Mouse (Mus musculus) neutrophil, adult 65 days (primary cell): Measurements from ENCODE around the gene 4430402I18Rik. TPM values are rescaled to one million over a fixed set of nuclear protein-coding genes. Genes with fewer than 3 reads are reported as not detected.

Experiments
- total RNA-seq: library from RNA; stranded (reverse); gene quantifications from 2 replicates; pipeline ENCODE4 v1.2.4, GENCODE M21; 2023

The 4430402I18Rik gene
- total RNA-seq: not detected in 2 replicates

DNA sequence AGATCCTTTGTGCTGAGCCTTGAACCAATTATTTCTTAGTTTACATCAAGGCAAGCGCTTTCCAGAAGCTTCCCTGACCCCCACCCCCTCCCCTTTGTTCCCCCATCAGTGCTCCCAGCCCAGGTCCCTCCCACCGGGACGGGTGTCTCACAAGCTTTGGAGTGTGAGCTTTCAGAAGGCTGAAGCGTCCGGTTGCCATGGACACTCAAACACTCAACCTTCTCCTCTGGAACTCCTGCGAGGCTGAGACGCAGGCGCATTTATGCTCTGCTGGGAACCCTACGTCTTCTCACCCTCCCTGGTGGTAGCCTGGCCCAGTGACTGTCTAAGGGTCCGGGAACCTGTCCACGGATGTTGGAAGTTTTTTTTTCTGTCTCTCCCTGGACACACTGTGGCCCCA is at the start of gene 4430402I18Rik:
Gene 4430402I18Rik (minus strand): TSS at position 149 of the 400 bp plus-strand sequence.

DNA sequence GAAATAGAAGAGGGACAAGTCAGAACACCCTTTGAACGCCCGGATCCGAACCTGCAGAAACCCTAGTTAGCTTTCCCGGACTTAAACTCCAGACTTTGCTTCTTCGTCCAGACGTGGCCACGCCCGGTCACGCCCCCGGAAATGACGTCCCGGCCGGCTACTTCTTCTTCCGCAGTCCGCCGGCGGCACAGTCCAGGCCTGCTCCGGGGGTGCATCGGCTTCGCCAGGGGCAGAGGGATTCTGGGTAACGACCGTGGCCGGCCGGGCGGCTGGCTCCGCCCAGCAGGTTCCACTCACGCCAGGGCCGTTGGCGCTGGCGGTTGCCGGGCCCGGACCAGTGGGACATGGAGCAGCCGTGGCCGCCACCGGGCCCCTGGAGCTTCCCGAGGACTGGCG is 22.6 kb upstream of the 4430402I18Rik start, which contains the start of gene Cdc37l1:
Gene Cdc37l1 (plus strand): TSS at position 159 of the 396 bp plus-strand sequence.

DNA sequence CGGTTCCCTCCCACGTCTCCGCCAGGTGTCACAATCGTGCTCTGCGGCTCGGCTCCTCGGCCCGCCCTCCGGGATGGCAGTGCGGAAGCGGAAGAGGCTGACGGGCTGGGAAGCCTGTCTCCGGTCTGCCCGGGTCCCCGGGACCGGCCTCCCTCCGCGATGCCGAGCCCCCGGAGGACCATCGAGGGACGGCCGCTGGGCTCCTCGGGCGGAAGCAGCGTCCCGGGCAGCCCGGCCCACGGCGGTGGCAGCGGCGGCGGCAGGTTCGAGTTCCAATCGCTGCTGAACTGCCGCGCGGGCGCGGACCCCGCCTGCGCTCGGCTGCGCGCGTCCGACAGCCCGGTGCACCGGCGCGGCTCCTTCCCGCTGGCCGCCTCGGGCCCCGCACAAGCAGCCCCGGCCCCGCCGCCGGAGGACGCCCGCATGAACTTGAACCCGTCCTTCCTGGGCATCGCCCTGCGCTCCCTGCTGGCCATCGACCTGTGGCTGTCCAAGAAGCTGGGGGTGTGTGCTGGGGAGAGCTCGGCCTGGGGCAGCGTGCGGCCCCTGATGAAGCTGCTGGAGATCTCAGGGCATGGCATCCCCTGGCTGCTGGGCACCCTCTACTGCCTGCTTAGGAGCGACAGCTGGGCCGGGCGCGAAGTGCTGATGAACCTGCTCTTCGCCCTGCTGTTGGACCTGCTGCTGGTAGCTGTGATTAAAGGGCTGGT is 3.6 kb downstream of the 4430402I18Rik start, which contains the start of gene Plpp6:
Gene Plpp6 (plus strand): TSS at position 112 of the 710 bp plus-strand sequence.

Other genes starting within 250 kb of the 4430402I18Rik start
- gene Slc1a1, start 132.8 kb downstream of the 4430402I18Rik start, total RNA-seq: not detected in 2 replicates
- 8.6 and 8.7 TPM in 2 replicates for gene Plpp6, start 3.8 kb downstream of the 4430402I18Rik start, total RNA-seq
- gene Cdc37l1, start 22.6 kb upstream of the 4430402I18Rik start, total RNA-seq: 26.2 and 39.7 TPM in 2 replicates
- 8.7 and 9.0 TPM in 2 replicates for gene Ak3, start 80.2 kb upstream of the 4430402I18Rik start, total RNA-seq
- 3.6 and 4.2 TPM in 2 replicates for gene Rcl1, start 133.6 kb upstream of the 4430402I18Rik start, total RNA-seq